Mouse (Mus musculus) brain, embryonic 18.5 days (tissue): ENCODE data around the gene Nanos3.

Experiments used
- DNase-seq: peaks from one replicate; pipeline ENCODE4 v3.0.0-alpha.2; 2012; ENCODE audit warnings: low read depth, low spot score

Gene Nanos3

DNA sequence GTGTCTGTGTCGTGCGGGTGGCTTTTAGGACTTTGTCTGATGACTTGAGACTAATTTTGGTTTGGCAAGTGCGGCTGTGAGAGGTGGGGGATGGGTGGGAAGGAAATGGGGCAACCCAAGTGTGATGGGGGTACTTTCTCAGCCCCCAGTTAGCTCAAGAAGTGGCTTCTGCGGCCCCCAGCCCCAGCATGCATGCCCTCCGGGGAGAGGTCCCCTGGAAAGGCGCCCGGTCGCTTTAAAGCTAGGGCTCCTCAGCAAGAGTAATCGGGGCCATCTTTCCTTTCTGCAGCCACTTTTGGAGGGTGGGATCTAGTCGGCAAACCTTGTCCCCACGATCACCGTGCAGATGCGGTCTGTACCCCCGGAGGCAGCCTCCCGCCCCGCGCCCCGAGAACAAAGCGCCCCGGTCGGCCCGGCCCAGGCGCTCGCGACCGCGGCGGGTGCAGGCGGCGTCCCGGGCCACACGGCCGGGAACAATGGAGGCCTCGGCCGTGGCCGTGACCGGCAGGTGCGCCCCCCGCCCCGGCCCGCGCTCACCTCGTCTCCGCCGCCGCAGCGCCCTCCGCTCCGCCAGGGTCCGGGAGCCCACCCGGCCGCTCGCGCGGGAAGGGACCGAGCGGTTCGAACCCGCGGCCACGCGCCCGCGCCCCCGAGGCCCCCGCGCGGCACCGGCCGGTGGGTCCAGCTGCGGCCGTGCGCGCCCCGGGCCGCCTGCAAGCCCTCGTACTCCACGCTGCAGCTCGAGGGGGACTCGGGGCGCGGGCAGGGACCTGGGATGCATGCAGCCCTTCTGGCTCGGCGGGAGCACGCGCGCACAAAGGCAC is 1.5 kb downstream of the Nanos3 start:
- DNase-seq: no peak

DNA sequence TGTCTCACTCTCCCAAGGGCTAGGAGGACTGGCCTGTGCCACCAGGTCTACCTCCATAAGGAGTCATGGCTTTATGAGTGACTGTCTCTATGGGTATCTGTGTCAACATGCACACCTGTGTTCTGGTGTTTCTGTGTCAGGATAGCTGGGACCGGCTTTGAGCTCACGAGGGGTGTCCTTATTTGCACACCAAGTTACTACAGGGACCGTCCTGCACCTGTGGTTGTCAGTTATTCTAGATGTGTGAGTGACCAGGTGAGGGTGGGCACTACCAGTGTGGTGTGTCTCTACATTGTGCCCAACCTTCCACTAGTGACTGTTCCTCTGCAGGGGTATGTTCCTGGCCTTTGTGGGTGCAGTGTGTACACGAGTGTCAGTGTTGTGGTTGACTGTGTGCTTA is 2.2 kb downstream of the Nanos3 start:
- DNase-seq: no peak

DNA sequence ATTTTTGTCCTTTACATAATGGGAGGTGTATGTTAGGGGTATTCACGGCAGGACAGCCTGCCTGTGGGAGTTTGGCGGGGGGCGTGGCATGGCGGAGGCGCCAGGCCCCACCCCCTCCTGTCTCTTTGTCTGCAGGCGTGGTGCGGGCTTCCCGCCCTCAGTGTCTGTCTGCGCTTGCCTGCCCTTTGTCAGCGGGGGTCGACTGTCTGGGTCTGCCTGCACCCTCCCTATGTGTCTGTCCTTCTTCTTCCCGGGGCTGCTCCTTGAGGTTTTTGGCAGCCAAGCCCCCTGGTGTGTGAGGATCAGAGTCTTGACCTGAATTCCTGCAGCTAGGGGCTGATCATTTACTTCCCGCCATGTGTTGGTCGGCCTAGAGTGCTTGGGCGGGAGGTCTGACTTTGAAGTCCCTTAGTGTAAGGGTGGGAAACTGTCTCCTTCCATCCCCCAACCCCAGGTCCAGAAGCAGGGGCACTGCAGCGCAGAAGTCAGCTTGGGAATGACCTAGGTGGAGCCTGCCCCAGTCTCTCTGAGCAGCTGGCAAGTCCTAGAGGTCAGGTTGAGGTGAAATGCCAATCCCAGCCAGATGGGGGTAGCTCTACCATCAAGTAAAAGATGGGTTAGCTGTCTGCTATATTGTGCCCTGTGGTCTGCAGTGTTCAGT is 4.4 kb downstream of the Nanos3 start:
- DNase-seq: no peak

DNA sequence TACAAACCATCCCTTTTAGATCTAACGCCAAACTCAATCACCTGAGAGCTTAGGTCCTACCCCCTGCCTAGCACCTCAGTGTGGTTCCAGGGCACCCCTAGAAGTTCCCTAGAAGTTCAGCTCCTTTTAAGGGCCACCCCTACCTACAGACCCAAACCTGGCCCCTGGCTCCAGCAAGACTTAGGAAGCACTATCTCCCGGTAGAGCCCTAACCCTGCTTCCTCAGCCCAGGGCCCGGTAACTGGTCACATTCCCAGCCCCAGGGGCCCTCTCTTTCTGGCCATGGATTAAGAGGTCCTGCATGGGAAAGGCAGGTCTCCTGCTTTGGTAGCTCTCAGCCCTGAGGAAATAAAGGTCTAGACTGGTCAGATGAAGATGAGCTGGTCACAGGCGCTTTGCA is 5.1 kb downstream of the Nanos3 start:
- DNase-seq: no peak

DNA sequence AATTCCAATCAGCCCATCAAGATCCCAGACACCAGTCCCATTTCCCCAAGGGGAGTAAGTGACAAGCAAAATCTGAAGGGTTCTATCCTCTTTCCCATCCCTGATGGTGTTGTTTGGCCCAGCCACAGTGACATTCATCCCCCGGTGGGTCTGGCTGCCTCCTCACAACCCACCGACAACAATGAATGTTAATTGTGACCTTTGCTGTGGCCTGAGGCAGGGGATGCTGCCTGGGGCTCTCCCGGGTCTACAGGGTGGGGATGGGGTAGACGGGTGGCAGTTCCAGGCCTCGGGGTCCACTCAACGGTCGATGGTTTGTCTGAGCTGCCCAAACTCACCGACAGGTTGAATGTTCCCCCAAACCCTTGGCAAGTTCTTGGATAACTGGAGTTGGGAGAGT is 6.4 kb downstream of the Nanos3 start:
- no peak for DNase-seq

DNA sequence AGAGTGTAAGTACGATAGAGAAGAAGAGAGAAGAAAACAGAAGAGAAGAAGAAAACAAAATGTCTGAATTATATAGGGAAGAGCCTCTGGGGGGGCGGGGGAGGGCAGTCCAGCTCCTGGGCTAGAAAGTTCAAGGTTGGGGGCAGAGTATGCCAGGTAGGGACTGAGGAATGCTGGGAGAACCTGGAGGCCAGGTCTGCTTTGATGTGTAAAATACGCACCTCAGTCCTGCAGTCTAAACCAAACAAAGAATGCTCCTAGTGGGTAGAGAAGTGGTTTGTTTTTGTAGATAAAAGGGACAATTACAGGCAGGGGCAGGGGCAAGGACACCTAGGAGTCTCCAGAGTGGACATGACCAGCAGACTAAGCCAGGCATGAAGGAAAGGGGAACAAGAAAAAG is 7.6 kb downstream of the Nanos3 start:
- DNase-seq: no peak

DNA sequence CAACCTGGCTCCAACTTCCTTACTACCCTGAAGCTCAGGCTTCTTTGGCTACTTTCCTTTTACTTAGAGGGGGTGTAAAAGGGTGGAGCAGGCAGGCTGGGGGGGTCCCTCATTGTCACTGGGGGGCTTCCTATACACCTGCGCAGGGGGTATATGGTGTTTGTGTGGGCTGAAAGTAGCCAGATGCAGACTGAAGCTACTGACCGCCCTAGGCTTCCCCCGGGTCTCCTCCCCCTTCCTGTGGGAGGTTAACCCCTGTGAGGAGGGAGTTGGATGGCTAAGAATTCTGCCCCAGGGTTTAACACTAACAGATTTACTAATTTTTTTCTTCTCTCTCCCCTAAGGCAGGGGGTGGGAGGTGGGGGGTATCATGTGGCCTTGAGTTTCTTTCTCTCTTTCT is 8.5 kb downstream of the Nanos3 start:
- no peak for DNase-seq

DNA sequence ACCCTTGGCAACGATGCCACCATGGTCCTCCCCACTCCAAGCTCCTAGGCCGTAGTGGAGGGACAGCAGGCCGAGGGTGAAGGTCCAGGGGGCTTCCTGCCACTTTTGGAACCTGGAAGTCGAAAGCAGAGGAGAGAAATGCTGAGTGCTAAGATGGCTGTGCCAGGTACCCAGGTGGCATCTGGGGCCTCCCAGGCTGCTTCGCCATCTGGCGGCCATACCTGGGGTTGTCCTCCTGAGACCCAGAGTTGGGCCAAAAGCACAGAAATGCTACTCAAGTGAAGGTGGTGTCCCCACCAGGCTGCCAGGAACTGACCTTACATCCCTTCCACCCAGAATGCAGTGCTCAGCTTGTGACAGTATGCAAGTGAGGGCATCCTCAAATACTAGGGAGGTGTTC is 11.2 kb downstream of the Nanos3 start:
- no peak for DNase-seq

DNA sequence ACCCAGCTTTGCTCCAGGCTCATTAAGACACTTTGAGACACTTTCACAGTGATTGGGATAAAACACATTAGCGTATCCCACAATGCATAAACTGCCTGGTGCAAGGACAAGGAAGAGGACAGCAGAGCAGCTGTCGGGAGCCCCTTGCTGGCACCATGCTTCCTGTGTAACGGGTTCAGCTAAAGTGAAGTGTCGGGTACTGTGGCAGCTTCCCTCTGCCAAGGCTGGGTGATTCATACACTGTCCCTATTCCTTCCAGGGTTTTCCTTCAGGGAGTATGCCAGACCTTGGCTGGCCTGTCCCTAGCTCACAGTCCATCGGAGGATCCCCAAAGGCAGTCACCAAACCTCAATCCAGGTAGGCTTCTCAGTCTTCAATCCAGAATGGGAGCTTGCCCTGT is 14.9 kb downstream of the Nanos3 start:
- no peak for DNase-seq

DNA sequence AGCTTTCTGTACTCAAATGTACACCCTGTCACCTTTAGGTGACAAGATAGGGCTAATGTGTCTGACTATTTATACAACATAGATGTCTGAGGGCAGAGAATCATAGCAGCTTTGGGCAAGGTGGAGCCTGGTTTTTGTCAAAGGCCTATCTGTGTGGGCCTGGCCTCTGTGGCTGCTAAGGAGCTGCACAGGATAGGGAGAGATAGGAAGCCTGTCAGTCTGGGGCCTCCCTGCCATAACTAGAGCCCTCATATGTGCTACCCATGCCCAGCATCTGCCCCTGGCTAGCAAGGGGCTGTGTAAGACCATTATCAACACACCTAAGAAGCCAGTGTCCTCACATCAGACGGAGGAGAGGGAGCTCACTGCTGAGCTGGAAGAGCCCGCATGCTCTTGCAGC is 17.3 kb downstream of the Nanos3 start:
- DNase-seq: no peak

DNA sequence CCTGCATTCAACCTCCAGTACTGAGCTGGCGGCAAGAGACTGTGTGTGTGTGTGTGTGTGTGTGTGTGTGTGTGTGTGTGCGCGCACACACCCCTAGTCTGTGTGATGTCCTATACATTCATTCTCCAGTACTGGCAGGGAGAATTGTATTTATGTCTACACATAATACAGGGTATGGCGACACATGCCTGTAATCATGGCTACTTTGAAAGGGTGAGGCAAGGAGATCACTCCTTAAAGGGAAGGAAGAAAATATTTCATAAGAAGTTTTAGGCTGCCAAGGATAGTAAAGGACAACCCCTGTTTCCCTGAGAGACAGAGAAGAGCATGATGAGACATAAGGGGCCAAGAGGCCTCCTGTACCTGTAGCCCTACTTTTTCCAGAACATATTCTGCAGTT is 27.4 kb downstream of the Nanos3 start:
- DNase-seq: no peak

DNA sequence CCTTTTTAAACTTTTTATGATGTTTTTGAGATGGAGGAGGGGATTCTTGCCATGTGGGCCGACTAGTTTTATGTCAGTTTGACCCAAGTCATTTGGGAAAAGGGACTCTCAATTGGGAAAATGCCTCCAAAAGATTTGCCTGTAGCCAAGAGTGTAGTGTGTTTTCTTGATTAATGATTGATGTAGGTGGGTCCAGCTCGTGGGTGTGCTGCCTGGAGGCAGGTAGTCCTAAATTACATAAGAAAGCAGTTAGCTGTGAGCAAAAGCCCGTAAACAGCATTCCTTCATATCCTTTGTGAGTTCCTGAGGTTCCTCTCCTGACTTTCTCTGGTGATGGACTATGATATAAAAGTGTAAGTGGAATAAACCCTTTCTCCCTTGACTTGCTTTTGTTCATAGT is 35.8 kb downstream of the Nanos3 start:
- no peak for DNase-seq

DNA sequence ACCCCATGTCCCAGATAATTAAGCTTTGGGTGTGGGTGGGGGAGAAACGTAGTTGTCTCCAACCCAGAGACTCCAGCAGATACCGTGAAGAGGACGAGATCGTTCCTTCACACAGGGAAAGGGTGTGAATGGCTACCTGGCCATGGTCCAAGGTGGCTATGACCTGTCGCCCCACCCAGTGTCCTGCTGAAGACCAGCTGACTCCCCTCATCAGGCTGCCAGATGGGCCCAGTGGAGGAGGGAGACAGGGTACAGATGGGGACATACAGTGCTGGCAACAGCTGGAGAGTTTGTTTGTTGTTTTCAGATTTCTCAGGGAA is 36.5 kb downstream of the Nanos3 start:
- DNase-seq: no peak

DNA sequence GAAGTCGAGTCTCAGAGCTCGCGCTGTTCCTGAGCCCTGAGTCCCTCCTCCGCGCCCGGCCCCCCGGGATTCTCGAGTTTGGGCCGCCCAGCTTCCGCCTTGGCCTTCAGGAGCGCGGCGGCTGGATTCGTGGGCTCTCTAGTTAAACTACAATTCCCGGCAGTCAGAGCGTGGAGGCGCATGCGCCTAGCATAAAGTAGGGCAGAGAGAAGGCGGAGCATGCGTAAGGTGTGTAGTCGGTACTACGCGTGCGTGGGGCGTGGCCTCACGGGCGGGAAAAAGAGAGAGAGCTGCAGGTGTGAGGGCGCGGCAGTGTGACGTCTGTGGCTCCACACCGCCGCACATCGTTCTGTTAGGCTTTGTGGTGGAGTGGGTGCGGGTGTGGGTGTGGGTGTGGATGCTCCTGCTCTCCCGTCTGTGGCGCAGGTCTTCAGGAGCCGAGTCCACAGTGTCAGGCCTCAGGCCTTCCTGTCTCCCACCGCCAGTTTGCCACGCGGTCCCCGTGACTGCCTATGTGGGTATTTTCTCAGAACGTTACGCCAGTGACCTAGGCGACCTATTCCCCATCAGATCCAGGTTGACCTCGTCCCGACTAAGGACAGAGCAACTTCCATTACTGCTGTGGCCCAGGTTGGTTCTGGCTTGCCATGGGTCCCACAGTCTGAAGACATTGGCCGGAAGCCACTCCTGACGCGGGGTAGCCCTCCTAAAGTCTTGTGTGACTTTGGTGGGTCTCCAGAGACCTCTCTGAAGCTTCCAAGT is 37.1 kb downstream of the Nanos3 start, which contains the start of the genes Cc2d1a and 4930432K21Rik:
TSS of gene Cc2d1a (minus strand) at position 168 of the 762 bp plus-strand sequence.
TSS of gene 4930432K21Rik (plus strand) at position 257 of the 762 bp plus-strand sequence.
- peak; percentile 91 for DNase-seq

DNA sequence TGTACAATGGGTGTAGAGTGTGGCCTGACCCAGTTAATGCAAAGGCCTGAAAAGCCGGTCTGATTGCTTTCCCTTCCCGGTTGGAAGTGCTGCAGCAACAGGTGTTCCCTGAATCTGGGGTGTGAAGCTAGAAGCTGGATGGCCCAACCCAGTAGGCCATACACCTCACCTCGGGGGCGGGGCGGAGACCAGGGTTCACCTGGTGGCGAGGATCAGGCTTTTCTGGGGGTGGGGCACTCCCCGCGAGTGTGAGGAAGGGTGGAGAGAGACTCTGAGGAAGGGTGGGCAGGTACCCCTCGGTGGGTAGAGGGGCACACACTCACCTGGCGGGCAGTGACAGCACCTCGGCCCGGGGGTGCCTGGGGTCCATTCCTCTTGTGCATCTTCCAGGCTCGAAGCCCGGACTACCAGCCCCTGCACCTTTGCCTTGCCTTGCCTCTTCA is 37.7 kb downstream of the Nanos3 start:
- DNase-seq: no peak

DNA sequence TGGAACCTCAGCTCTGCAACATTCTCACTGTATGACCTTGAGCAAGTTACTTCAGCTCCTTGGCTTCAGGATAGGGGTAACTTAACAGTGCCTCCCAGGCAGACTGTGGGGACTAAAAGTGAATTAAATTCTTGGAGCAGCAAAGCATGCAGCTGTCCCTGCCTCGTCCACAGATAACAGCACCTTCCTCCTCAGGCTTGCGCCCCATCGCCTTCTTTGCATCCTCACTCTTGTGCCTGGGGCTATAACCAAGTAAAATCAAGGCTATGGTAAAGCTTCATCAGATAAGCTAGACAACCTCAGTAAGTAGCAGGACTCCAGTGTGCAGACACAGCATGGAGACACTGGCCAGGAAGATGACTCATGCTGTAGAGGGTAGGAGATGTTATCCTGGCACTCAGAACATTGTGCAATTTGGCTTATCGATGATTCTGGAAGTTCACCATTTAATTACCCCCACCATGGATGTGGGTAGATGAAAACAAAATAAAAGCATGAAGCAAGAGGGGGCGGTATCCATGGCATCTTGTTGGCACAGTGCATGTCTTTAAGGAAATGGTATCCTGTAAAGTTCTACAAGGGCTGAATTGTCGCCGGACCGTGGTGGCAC is 40.3 kb downstream of the Nanos3 start:
- DNase-seq: no peak

DNA sequence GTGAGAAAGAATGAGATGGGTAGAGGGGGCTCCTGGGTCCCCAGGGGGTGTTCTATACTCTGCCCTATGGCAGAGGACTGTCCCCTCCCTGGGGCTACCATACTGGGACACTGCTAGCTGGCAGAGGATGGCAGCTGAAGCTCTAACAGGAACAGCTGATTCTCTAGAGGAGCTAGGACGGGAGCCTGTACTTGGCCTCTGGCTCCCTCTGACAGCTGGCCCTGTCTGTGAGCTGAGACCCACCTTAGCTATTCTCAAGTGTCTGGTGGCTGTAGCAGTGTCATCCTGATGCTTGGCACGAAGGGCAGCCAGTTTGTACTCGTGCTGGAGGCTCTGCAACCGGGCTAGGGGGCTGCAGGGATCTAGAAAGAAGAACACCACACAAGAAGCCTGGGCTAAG is 44.2 kb downstream of the Nanos3 start:
- DNase-seq: no peak

DNA sequence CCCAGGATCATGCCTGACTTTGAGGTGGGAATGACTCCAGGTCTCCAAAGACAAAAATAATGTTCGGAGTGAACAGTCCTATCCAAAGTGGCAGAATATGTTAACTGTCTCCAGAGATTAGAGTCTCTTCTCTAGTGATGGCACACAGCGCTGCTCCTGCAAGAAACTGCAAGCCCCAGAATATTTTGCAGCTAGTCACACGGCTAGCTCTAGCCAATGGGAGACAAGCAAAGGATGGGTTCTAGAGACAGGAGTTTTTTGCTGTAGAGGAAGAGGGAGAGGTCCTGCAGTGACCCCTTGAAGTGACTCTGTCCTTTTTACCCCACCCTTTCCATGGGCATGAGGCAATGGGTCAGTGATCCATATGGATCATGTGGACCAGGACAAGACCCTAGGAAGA is 47.2 kb downstream of the Nanos3 start:
- no peak for DNase-seq

DNA sequence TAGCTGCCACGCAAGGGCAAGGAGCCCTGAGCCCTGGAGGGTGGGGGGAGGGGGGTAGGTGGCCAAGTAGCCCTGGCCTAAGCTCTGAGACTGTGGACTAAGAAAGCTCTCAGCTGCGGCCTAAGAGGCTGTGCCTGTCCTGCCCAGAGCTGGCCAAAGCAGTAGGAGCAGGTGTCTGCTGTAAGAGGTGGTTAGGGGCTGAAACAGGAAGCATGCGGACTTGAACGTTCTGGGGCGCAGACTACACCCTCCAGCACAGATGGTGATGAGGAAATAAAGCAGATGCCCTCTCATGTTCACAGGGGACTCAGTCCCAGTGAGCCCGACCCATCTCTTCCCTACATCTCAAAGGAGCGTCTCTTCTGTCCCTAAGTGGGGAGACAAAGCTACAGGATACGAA is 52.8 kb downstream of the Nanos3 start:
- DNase-seq: no peak

DNA sequence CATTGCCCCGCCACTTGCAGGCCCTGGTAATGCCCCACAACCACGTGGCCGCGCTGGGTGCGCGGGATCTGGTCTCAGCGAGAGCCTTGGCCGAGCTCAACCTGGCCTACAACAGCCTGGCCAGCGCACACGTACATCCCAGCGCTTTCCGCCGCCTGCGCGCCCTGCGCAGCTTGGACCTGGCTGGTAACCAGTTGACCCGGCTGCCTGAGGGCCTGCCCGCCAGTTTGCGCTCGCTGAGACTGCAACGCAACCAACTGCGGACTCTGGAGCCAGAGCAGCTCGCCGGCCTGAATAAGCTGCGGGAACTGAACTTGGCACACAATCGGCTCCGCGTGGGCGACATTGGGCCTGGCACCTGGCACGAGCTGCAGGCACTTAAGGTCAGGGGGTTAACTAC is 54.2 kb downstream of the Nanos3 start:
- DNase-seq: no peak

DNA sequence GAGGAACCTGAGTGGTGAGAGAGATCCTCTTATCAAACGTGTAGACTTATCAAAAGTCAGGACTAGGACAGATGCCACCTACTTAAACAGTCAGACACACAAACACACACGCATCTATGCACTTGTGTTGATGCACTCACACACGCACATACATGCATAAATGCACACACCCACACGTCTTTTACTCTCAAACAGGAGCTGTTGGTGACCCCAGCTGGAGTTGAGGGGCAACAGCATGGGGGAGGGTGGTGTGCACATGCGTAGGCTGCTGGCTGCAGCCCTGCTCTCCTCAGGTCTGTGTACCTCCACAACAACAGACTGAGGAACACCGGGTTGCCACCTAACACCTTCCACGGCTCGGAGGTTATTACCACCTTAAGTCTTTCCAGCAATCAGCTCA is 56.7 kb downstream of the Nanos3 start:
- no peak for DNase-seq

DNA sequence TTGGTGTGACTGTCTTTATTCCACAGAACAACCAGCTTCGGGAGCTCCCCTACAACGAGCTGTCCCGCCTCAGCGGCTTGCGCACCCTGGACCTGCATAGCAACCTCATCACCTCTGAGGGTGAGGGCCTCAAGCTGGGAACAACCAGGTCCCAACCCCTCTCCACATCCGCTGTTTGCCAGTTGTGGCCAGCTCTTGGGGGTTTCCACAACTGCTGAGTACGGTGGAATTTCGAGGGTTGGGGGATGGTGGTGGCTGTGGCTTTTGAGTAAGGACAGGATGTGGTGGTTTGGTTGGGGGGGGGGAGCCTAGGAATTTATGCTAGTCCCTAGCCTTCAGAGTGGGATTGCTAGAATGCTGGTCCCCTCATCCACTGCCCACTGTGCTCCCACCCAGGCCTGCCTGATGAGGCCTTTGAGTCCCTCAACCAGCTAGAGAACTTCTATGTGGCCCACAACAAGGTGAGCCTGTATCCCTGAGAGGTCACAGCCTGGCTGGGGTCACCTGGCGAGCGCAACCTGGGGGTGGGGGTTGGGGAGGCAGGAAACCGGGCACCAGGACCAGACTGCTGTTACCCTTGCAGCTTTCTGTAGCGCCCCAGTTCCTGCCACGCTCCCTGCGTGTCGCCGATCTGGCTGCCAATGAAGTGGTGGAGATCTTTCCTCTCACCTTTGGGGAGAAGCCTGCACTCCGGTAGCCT is 57.7 kb downstream of the Nanos3 start:
- no peak for DNase-seq
